Mouse (Mus musculus) neural tube, embryonic 12.5 days (tissue): ENCODE measurements around the gene Des. TPM values are rescaled to one million over a fixed set of nuclear protein-coding genes. Genes with fewer than 3 reads are reported as not detected.

Experiments used
- ATAC-seq: fragments of 200-750 bp; cut with Nextera tagmentation; 2 replicates; pipeline ENCODE4 v1.8.0; 2017; ENCODE audit warnings: low read depth, mild to moderate bottlenecking, moderate TSS enrichment, moderate library complexity; ENCODE audit not compliant: low FRiP score
- H3K27ac ChIP-seq: fragments of 300-500 bp; sonication (generic); 2 replicates; pipeline ENCODE4 v1.5.1; 2016
- H3K27me3 ChIP-seq: fragments of 300-500 bp; sonication (generic); replicated peaks from 2 replicates; pipeline ENCODE4 v1.6.1; 2016; ENCODE audit warnings: mild to moderate bottlenecking
- H3K36me3 ChIP-seq: fragments of 300-500 bp; sonication (generic); 2 replicates; pipeline ENCODE4 v1.6.1; 2016; ENCODE audit warnings: mild to moderate bottlenecking
- H3K4me1 ChIP-seq: fragments of 300-500 bp; sonication (generic); 2 replicates; pipeline ENCODE4 v1.6.1; 2016
- H3K4me2 ChIP-seq: fragments of 300-500 bp; sonication (generic); replicated peaks from 2 replicates; pipeline ENCODE4 v1.6.1; 2016; ENCODE audit warnings: mild to moderate bottlenecking
- H3K4me3 ChIP-seq: fragments of 300-500 bp; sonication (generic); 2 replicates; pipeline ENCODE4 v1.5.1; 2016
- H3K9ac ChIP-seq: fragments of 300-500 bp; sonication (generic); 2 replicates; pipeline ENCODE4 v1.6.1; 2016; ENCODE audit warnings: mild to moderate bottlenecking
- H3K9me3 ChIP-seq: fragments of 300-500 bp; sonication (generic); 2 replicates; pipeline ENCODE4 v1.6.1; 2016; ENCODE audit warnings: mild to moderate bottlenecking
- WGBS: fragments of 180-500 bp; shearing (Covaris S2); methylation state at CpG from one replicate; pipeline ENCODE4 v1.1.7; 2016; 5-methylcytosine and 5-hydroxymethylcytosine counted together
- polyA plus RNA-seq: library from polyadenylated mRNA; unstranded; fragments of >200 nt; fragmentation: Nextera tagmentation; extraction: Ambion mirVana; gene quantifications from 2 replicates; pipeline ENCODE4 v1.2.1, GENCODE M21; 2016

Des gene
- polyA plus RNA-seq, 1 experiment from 2014 or later: 9.3 TPM

- H3K27me3 ChIP-seq: peaks cover 41% of the 10 kb centered on the region
- 78% methylated on average over 13 of the region's 13 CpGs for WGBS
- H3K4me3 ChIP-seq: no peak overlapping the region
- H3K4me1 ChIP-seq: peaks cover 10% of the 10 kb centered on the region
- H3K27ac ChIP-seq: no peak overlapping the region
- H3K36me3 ChIP-seq: no peaks in the 10 kb centered on the region
- H3K4me2 ChIP-seq: no peak overlapping the region
- H3K9ac ChIP-seq: no peak overlapping the region
- no peak for ATAC-seq
- no peaks in the 10 kb centered on the region for H3K9me3 ChIP-seq
Measured at GRCm38 (mm10) chr1:75359346-75359745, 783 bp upstream of the Des start.

- H3K27me3 ChIP-seq: peaks cover 41% of the 10 kb centered on the region
- no peaks in the 10 kb centered on the region for H3K9me3 ChIP-seq
- H3K4me3 ChIP-seq: peak overlapping the region; percentile 26; the same call in 1 of the 2 replicates
- peak overlapping the region; percentile 61 for H3K4me2 ChIP-seq
- H3K36me3 ChIP-seq: no peaks in the 10 kb centered on the region
- no peak for ATAC-seq
- no peak overlapping the region for H3K9ac ChIP-seq
- no peak overlapping the region for H3K27ac ChIP-seq
- WGBS: 46% methylated on average over 4 of the region's 4 CpGs
- H3K4me1 ChIP-seq: peaks cover 10% of the 10 kb centered on the region
Measured at GRCm38 (mm10) chr1:75361123-75361522, 994 bp downstream of the Des start.

GRCm38 (mm10) chr1:75361750-75362149, 1.6 kb downstream of the Des start:
- peaks cover 41% of the 10 kb centered on the region for H3K27me3 ChIP-seq
- H3K9me3 ChIP-seq: no peaks in the 10 kb centered on the region
- peaks cover 10% of the 10 kb centered on the region for H3K4me1 ChIP-seq
- no peaks in the 10 kb centered on the region for H3K36me3 ChIP-seq
- no peak overlapping the region for H3K27ac ChIP-seq
- WGBS: 41% methylated on average over 4 of the region's 4 CpGs
- no peak overlapping the region for H3K4me2 ChIP-seq
- no peak for ATAC-seq
- no peak overlapping the region for H3K4me3 ChIP-seq
- no peak overlapping the region for H3K9ac ChIP-seq

GRCm38 (mm10) chr1:75363868-75364267, 3.7 kb downstream of the Des start:
- Histone ChIP-seq H3K36me3 (no peaks in the 10 kb centered on the region), H3K27me3 (peaks cover 35% of the 10 kb centered on the region), H3K4me1 (peaks cover 10% of the 10 kb centered on the region), H3K4me3 (no peak overlapping the region), H3K9me3 (no peaks in the 10 kb centered on the region), H3K27ac (no peak overlapping the region), H3K9ac (no peak overlapping the region), H3K4me2 (no peak overlapping the region)
- ATAC-seq: no peak
- WGBS: 84% methylated on average over 3 of the region's 3 CpGs

GRCm38 (mm10) chr1:75365510-75366137, 5.5 kb downstream of the Des start:
- peaks cover 22% of the 10 kb centered on the region for H3K27me3 ChIP-seq
- H3K9ac ChIP-seq: no peak overlapping the region

GRCm38 (mm10) chr1:75369360-75369983, 9.3 kb downstream of the Des start:
- Histone ChIP-seq H3K36me3 (no peaks in the 10 kb centered on the region), H3K4me1 (peaks cover 9% of the 10 kb centered on the region; the same call in 1 of the 2 replicates), H3K9ac (no peak overlapping the region), H3K9me3 (no peaks in the 10 kb centered on the region), H3K27ac (no peak overlapping the region), H3K4me2 (no peak overlapping the region), H3K4me3 (no peak overlapping the region), H3K27me3 (peaks cover 9% of the 10 kb centered on the region)
- no peak for ATAC-seq
- 52% methylated on average over 25 of the region's 25 CpGs for WGBS

More at GRCm38 (mm10) chr1:75365510-75366137, 5.5 kb downstream of the Des start:
- peaks cover 7% of the 10 kb centered on the region for H3K4me1 ChIP-seq
- no peak for ATAC-seq
- H3K36me3 ChIP-seq: no peaks in the 10 kb centered on the region
- no peak overlapping the region for H3K4me3 ChIP-seq
- H3K4me2 ChIP-seq: no peak overlapping the region
- no peaks in the 10 kb centered on the region for H3K9me3 ChIP-seq
- no peak overlapping the region for H3K27ac ChIP-seq
- 86% methylated on average over 14 of the region's 14 CpGs for WGBS

- Histone ChIP-seq H3K4me3 (no peak overlapping the region), H3K9me3 (no peaks in the 10 kb centered on the region), H3K36me3 (no peaks in the 10 kb centered on the region), H3K4me1 (peaks cover 13% of the 10 kb centered on the region), H3K27ac (no peak overlapping the region), H3K9ac (no peak overlapping the region), H3K4me2 (no peak overlapping the region), H3K27me3 (peaks cover 15% of the 10 kb centered on the region)
- WGBS: 53% methylated on average over 13 of the region's 13 CpGs
- ATAC-seq: no peak
Measured at GRCm38 (mm10) chr1:75369984-75370660, 10.0 kb downstream of the Des start.

GRCm38 (mm10) chr1:75371317-75372095, 11.4 kb downstream of the Des start:
- H3K4me2 ChIP-seq: no peak overlapping the region
- H3K9me3 ChIP-seq: no peaks in the 10 kb centered on the region
- no peak overlapping the region for H3K27ac ChIP-seq
- H3K36me3 ChIP-seq: no peaks in the 10 kb centered on the region
- peaks cover 20% of the 10 kb centered on the region for H3K4me1 ChIP-seq
- H3K4me3 ChIP-seq: no peak overlapping the region
- WGBS: 51% methylated on average over 13 of the region's 13 CpGs
- H3K27me3 ChIP-seq: peaks cover 29% of the 10 kb centered on the region
- no peak overlapping the region for H3K9ac ChIP-seq
- no peak for ATAC-seq

GRCm38 (mm10) chr1:75372450-75372849, 12.3 kb downstream of the Des start:
- H3K4me2 ChIP-seq: no peak overlapping the region
- no peak overlapping the region for H3K4me3 ChIP-seq
- 71% methylated on average over 3 of the region's 3 CpGs for WGBS
- no peak overlapping the region for H3K9ac ChIP-seq
- H3K27ac ChIP-seq: no peak overlapping the region
- H3K36me3 ChIP-seq: no peaks in the 10 kb centered on the region
- ATAC-seq: no peak
- peaks cover 35% of the 10 kb centered on the region for H3K27me3 ChIP-seq
- no peaks in the 10 kb centered on the region for H3K9me3 ChIP-seq
- H3K4me1 ChIP-seq: peaks cover 20% of the 10 kb centered on the region

GRCm38 (mm10) chr1:75373276-75373675, 13.1 kb downstream of the Des start:
- WGBS: 38% methylated on average over 3 of the region's 3 CpGs
- no peak for ATAC-seq
- no peak overlapping the region for H3K9ac ChIP-seq
- no peak overlapping the region for H3K4me3 ChIP-seq
- peaks cover 20% of the 10 kb centered on the region for H3K4me1 ChIP-seq
- H3K9me3 ChIP-seq: no peaks in the 10 kb centered on the region
- H3K27ac ChIP-seq: 0 out of 2 replicates have a peak overlapping the region, but pooled peaks have one; percentile 0
- peaks cover 41% of the 10 kb centered on the region for H3K27me3 ChIP-seq
- H3K4me2 ChIP-seq: no peak overlapping the region
- no peaks in the 10 kb centered on the region for H3K36me3 ChIP-seq

- Histone ChIP-seq H3K4me2 (peak within 1 kb of the TSS; percentile 64), H3K27ac (no peak within 1 kb of the TSS), H3K4me3 (peak within 1 kb of the TSS; percentile 27), H3K27me3 (peaks cover 41% of the 10 kb centered on the region), H3K9me3 (no peaks in the 10 kb centered on the region), H3K36me3 (no peaks in the 10 kb centered on the region), H3K9ac (peak within 1 kb of the TSS; percentile 42; the same call in 1 of the 2 replicates), H3K4me1 (peaks cover 17% of the 10 kb centered on the region)
- ATAC-seq: peak; percentile 27; the same call in 1 of the 2 replicates
- WGBS: 7% methylated on average over 57 of the region's 57 CpGs
Measured at GRCm38 (mm10) chr1:75374950-75375936, 15.1 kb downstream of the Des start, which contains the start of gene Speg. TSS of gene Speg (plus strand) at chr1:75375297.
